Mouse (Mus musculus): ENCODE measurements at regions not wholly inside any gene's neighbourhood (a gene's known extent, or its start where the extent isn't known, plus 50 kb on each side); places are given as distances from the start of the nearest gene placed in this dataset.

DNA sequence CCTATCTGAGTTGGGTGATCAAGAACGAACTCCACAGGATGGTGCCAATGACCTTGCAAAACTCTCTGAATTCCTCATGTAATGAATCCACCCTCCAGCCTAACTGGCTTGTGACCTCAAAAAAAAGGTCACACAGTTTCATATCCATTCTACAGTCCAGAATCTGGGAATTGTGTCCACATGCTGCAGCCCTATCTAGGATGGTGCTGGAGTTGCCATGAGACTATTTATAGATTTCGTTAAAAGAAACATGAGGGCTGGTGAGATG lies 89.8 kb downstream of the Fam161a start:
- no peak for ATAC-seq
- Histone ChIP-seq H3K36me3 (replicated peaks; ENCODE audit: insufficient read depth, low read length) (no peaks in the 10 kb centered on the region), H3K4me3 (ENCODE audit: low read depth, low read length) (no peak overlapping the region), H3K9ac (replicated peaks) (no peak overlapping the region), H3K4me2 (ENCODE audit: low read depth, low read length) (no peak overlapping the region), H3K27ac (ENCODE audit: low read depth) (no peak overlapping the region), H3K27me3 (ENCODE audit: insufficient read depth, low read length) (no peaks in the 10 kb centered on the region), H3K9me3 (ENCODE audit: low read length) (0 out of 2 replicates have a peak, but pooled peaks cover 2% of the 10 kb centered on the region), H3K4me1 (ENCODE audit: insufficient read depth) (no peaks in the 10 kb centered on the region)
- 74% methylated on average over 2 of the region's 2 CpGs for WGBS (ENCODE audit: insufficient replicate concordance)
- TF ChIP-seq CTCF (IDR thresholded peaks at IDR 0.05; ENCODE audit: low read depth) (no peak), EP300 (IDR thresholded peaks at IDR 0.05; ENCODE audit: low read depth) (no peak)
- DNase-seq, result no peak

DNA sequence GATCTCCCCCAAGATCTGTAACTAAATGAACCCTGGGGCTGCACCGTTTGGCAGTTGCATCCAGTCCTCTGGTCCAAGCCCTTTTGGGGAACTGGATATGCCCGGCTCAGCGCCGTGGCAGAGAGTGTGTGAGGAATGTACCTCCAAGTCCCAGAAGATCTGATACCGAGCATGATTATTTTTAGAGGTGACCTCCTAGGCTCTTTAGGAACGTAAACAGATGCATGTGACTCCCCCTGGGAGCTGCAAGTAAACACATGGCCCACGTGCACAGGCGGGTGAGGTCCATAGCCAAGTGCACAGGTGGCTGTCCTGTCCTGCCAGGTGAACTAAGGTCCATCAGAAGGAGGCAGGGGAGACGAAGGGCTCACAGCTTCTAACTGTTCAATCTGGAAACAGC lies 107.3 kb downstream of the Fam161a start:
- TF ChIP-seq EP300 (IDR thresholded peaks at IDR 0.05; ENCODE audit: low read depth) (no peak), CTCF (IDR thresholded peaks at IDR 0.05; ENCODE audit: low read depth) (no peak)
- Histone ChIP-seq H3K4me2 (ENCODE audit: low read depth, low read length) (no peak overlapping the region), H3K27me3 (ENCODE audit: insufficient read depth, low read length) (no peaks in the 10 kb centered on the region), H3K4me3 (ENCODE audit: low read depth, low read length) (no peak overlapping the region), H3K9ac (replicated peaks) (no peak overlapping the region), H3K4me1 (ENCODE audit: insufficient read depth) (no peaks in the 10 kb centered on the region), H3K36me3 (replicated peaks; ENCODE audit: insufficient read depth, low read length) (no peaks in the 10 kb centered on the region), H3K27ac (ENCODE audit: low read depth) (no peak overlapping the region), H3K9me3 (ENCODE audit: low read length) (peaks cover 7% of the 10 kb centered on the region; the same call in 1 of the 2 replicates)
- 66% methylated on average over 9 of the region's 9 CpGs for WGBS (ENCODE audit: insufficient replicate concordance)
- ATAC-seq (no peak), DNase-seq (no peak)

DNA sequence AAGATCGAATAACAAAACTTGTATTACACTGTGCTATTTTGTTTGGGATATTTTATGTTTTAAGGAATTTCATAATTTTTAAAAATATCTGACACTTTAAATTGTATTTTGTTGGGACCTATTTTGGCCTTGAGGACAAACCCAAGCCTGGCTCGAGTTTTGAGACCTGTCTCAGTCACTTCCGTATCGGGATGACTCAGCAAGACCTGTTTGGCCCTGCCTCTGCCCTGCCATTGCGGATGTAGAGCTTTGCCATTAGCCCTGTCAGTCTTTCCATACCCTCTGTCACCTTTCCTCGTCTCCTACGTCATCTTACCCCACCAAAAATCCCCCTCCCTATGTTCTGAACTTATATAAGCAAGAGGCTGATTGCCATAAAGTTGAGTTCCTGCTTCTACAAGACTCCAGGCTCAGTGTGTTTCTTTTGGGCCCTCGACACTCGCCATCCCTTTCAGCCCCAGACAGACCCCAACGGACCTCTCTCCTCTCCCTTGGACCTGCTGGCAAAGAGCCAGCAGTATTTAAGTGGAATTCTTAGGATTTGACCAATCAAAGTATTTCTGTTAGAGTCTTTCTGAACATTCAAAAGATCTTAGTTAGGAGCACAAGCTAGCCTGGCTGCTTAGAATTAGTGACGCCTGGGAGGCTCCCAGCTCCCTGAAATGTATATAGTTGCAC lies 113.3 kb downstream of the Fam161a start:
- 84% methylated on average over 11 of the region's 11 CpGs for WGBS (ENCODE audit: insufficient replicate concordance)
- ATAC-seq, result no peak
- H3K36me3 ChIP-seq (replicated peaks; ENCODE audit: insufficient read depth, low read length), result no peaks in the 10 kb centered on the region
- H3K4me2 ChIP-seq (ENCODE audit: low read depth, low read length), result no peak overlapping the region
- TF ChIP-seq EP300 (IDR thresholded peaks at IDR 0.05; ENCODE audit: low read depth), result no peak
- no peak for TF ChIP-seq CTCF (IDR thresholded peaks at IDR 0.05; ENCODE audit: low read depth)
- no peak overlapping the region for H3K27ac ChIP-seq (ENCODE audit: low read depth)
- no peak overlapping the region for H3K9ac ChIP-seq (replicated peaks)
- no peaks in the 10 kb centered on the region for H3K27me3 ChIP-seq (ENCODE audit: insufficient read depth, low read length)
- peaks cover 9% of the 10 kb centered on the region for H3K4me1 ChIP-seq (ENCODE audit: insufficient read depth)
- no peaks in the 10 kb centered on the region for H3K9me3 ChIP-seq (ENCODE audit: low read length)
- no peak for DNase-seq
- no peak overlapping the region for H3K4me3 ChIP-seq (ENCODE audit: low read depth, low read length)

DNA sequence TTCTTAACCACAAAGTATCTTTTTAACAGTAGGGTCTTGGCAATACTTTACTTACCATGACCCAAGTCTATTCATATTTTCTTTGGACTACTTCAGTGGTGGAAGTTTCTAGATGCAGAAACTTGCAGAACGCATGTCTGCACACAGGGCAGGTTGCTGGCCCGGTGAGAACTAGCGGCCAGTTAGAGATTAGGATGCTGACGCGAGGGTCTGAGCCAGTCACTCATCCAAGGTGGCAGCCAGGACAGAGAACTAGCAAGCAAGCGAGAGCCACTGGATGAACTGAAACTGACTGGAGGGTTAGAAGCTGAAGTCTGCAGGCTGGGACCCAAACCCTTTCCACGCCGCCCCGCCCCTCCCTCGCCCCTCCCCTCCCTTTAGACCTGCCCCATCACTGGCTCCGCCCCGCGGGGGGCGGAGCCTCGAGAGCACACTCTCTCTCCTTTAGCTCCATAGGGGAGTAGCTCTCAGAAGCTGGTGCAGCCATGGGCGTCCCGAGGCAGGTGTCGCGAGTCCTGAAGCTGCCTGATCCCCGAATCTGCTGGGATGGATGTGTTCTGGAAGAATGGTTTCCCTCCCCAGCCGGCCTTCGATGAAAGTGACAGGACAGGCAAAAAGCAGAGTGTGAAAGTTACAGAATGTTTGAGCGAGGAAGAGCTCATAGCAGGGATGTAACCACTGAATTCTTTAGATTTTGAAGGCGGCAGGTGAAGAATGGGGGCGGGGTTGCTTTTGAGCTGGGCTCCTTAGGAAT lies 117.0 kb downstream of the Fam161a start:
- Histone ChIP-seq H3K4me1 (ENCODE audit: insufficient read depth) (peaks cover 9% of the 10 kb centered on the region), H3K4me2 (ENCODE audit: low read depth, low read length) (peak overlapping the region; percentile 81), H3K27me3 (ENCODE audit: insufficient read depth, low read length) (no peaks in the 10 kb centered on the region), H3K4me3 (ENCODE audit: low read depth, low read length) (peak overlapping the region; percentile 43), H3K27ac (ENCODE audit: low read depth) (no peak overlapping the region), H3K36me3 (replicated peaks; ENCODE audit: insufficient read depth, low read length) (no peaks in the 10 kb centered on the region), H3K9me3 (ENCODE audit: low read length) (no peaks in the 10 kb centered on the region), H3K9ac (replicated peaks) (0 out of 2 replicates have a peak overlapping the region, but pooled peaks have one; percentile 42)
- peak; percentile 95 for ATAC-seq
- TF ChIP-seq EP300 (IDR thresholded peaks at IDR 0.05; ENCODE audit: low read depth) (no peak), CTCF (IDR thresholded peaks at IDR 0.05; ENCODE audit: low read depth) (no peak)
- peak; percentile 67 for DNase-seq
- 3% methylated on average over 24 of the region's 25 CpGs for WGBS (ENCODE audit: insufficient replicate concordance)

DNA sequence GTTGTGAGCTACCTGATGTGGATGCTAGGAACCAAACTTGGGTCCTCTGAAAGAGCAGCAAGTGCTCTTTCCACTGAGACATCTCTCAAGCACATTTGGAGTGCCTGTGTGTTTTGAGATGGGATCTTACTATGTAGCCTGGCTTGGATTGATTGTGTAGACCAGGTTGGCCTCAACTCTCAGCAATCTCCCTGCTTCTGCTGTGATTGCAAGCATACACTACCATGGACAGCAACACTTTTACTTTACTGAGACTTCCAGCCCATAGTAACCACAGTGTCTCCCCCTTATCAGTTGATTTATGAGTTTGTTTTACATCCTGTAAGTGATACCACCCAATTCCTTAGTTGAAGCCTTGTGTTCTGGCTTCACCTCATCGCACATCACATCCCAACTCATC lies 123.8 kb downstream of the Fam161a start:
- WGBS (ENCODE audit: insufficient replicate concordance), result 44% methylated on average over 1 of the region's 1 CpGs
- no peaks in the 10 kb centered on the region for H3K9me3 ChIP-seq (ENCODE audit: low read length)
- H3K4me3 ChIP-seq (ENCODE audit: low read depth, low read length), result no peak overlapping the region
- H3K36me3 ChIP-seq (replicated peaks; ENCODE audit: insufficient read depth, low read length), result no peaks in the 10 kb centered on the region
- H3K4me2 ChIP-seq (ENCODE audit: low read depth, low read length), result no peak overlapping the region
- H3K27me3 ChIP-seq (ENCODE audit: insufficient read depth, low read length), result no peaks in the 10 kb centered on the region
- no peak overlapping the region for H3K27ac ChIP-seq (ENCODE audit: low read depth)
- no peak for DNase-seq
- H3K9ac ChIP-seq (replicated peaks), result no peak overlapping the region
- no peaks in the 10 kb centered on the region for H3K4me1 ChIP-seq (ENCODE audit: insufficient read depth)
- no peak for ATAC-seq
- no peak for TF ChIP-seq EP300 (IDR thresholded peaks at IDR 0.05; ENCODE audit: low read depth)
- TF ChIP-seq CTCF (IDR thresholded peaks at IDR 0.05; ENCODE audit: low read depth), result no peak

DNA sequence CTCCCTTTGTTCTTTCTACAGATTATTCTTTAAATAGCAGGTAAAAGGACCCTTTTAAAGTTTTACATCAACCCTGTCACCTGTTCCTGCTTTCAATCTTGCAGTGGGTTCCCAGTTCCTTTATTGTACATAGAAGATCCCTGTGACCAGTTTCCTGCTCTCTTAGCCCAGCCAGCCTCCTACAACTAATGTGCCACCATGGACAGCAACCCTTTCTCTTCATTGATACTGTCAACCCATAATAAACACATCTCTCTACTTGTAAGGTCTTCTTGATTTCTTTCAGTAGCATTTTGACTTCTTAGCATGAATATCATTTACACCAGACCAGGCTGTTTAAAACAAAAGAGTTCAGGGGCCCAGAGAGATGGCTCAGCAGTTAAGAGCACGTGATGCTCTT lies 124.2 kb upstream of the Xpo1 start:
- Histone ChIP-seq H3K9me3 (ENCODE audit: low read length) (no peaks in the 10 kb centered on the region), H3K4me2 (ENCODE audit: low read depth, low read length) (no peak overlapping the region), H3K36me3 (replicated peaks; ENCODE audit: insufficient read depth, low read length) (no peaks in the 10 kb centered on the region), H3K4me3 (ENCODE audit: low read depth, low read length) (no peak overlapping the region), H3K27ac (ENCODE audit: low read depth) (no peak overlapping the region), H3K4me1 (ENCODE audit: insufficient read depth) (no peaks in the 10 kb centered on the region), H3K9ac (replicated peaks) (no peak overlapping the region), H3K27me3 (ENCODE audit: insufficient read depth, low read length) (no peaks in the 10 kb centered on the region)
- 63% methylated on average over 1 of the region's 1 CpGs for WGBS (ENCODE audit: insufficient replicate concordance)
- DNase-seq, result no peak
- TF ChIP-seq CTCF (IDR thresholded peaks at IDR 0.05; ENCODE audit: low read depth) (no peak), EP300 (IDR thresholded peaks at IDR 0.05; ENCODE audit: low read depth) (no peak)
- ATAC-seq, result no peak
